Mouse (Mus musculus) liver, embryonic 12.5 days (tissue): ENCODE data around the gene Arhgap27. TPM values are rescaled to one million over a fixed set of nuclear protein-coding genes. Genes with fewer than 3 reads are reported as not detected.
A peak's percentile ranks its signal among the peaks of the same experiment; 100 is the strongest.

Experiments
- ATAC-seq: fragments of 200-750 bp; cut with Nextera tagmentation; 2 replicates; pipeline ENCODE4 v1.8.0; 2017; ENCODE audit warnings: moderate number of reproducible peaks, mild to moderate bottlenecking, moderate library complexity
- H3K27ac ChIP-seq: fragments of 300-500 bp; sonication (generic); 2 replicates; pipeline ENCODE4 v1.5.1; 2016; ENCODE audit warnings: mild to moderate bottlenecking
- H3K27me3 ChIP-seq: fragments of 300-500 bp; sonication (generic); replicated peaks from 2 replicates; pipeline ENCODE4 v1.6.1; 2016; ENCODE audit warnings: mild to moderate bottlenecking, moderate library complexity
- H3K36me3 ChIP-seq: fragments of 300-500 bp; sonication (generic); 2 replicates; pipeline ENCODE4 v1.6.1; 2016; ENCODE audit warnings: mild to moderate bottlenecking, moderate library complexity
- H3K4me1 ChIP-seq: fragments of 300-500 bp; sonication (generic); 2 replicates; pipeline ENCODE4 v1.6.1; 2016
- H3K4me2 ChIP-seq: fragments of 300-500 bp; sonication (generic); 2 replicates; pipeline ENCODE4 v1.6.1; 2016; ENCODE audit warnings: mild to moderate bottlenecking, moderate library complexity
- H3K4me3 ChIP-seq: fragments of 300-500 bp; sonication (generic); 2 replicates; pipeline ENCODE4 v1.5.1; 2016; ENCODE audit warnings: mild to moderate bottlenecking, moderate library complexity
- H3K9ac ChIP-seq: fragments of 300-500 bp; sonication (generic); 2 replicates; pipeline ENCODE4 v1.6.1; 2016; ENCODE audit warnings: mild to moderate bottlenecking, moderate library complexity
- H3K9me3 ChIP-seq: fragments of 300-500 bp; sonication (generic); replicated peaks from 2 replicates; pipeline ENCODE4 v1.6.1; 2016; ENCODE audit warnings: mild to moderate bottlenecking, moderate library complexity
- WGBS: fragments of 180-500 bp; shearing (Covaris S2); methylation state at CpG from one replicate; pipeline ENCODE4 v1.1.7; 2016; ENCODE audit not compliant: insufficient replicate concordance; 5-methylcytosine and 5-hydroxymethylcytosine counted together
- polyA plus RNA-seq: library from polyadenylated mRNA; unstranded; fragments of >200 nt; fragmentation: Nextera tagmentation; extraction: Ambion mirVana; gene quantifications from 2 replicates; pipeline ENCODE4 v1.2.1, GENCODE M21; 2016

The Arhgap27 gene
- polyA plus RNA-seq, 1 experiment from 2014 or later: 4.0 TPM

- peaks cover 48% of the 10 kb centered on the region for H3K4me1 ChIP-seq
- H3K36me3 ChIP-seq: peaks cover 15% of the 10 kb centered on the region
- H3K9me3 ChIP-seq: no peaks in the 10 kb centered on the region
- WGBS: 2% methylated on average over 13 of the region's 13 CpGs
- H3K27ac ChIP-seq: no peak overlapping the region
- peak overlapping the region; percentile 84 for H3K4me2 ChIP-seq
- H3K4me3 ChIP-seq: peak overlapping the region; percentile 59
- peaks cover 91% of the 10 kb centered on the region for H3K27me3 ChIP-seq
- ATAC-seq: no peak
- H3K9ac ChIP-seq: no peak overlapping the region
Measured at GRCm38 (mm10) chr11:103362054-103362432, 1.4 kb downstream of the Arhgap27 start.

- Histone ChIP-seq H3K4me3 (peak overlapping the region; percentile 59), H3K27ac (no peak overlapping the region), H3K4me2 (peak overlapping the region; percentile 84), H3K9me3 (no peaks in the 10 kb centered on the region), H3K4me1 (peaks cover 48% of the 10 kb centered on the region), H3K36me3 (peaks cover 10% of the 10 kb centered on the region), H3K27me3 (peaks cover 95% of the 10 kb centered on the region), H3K9ac (no peak overlapping the region)
- no peak for ATAC-seq
- 6% methylated on average over 25 of the region's 25 CpGs for WGBS
Measured at GRCm38 (mm10) chr11:103361396-103362053, 2.0 kb downstream of the Arhgap27 start.

GRCm38 (mm10) chr11:103360661-103361081, 2.8 kb downstream of the Arhgap27 start:
- Histone ChIP-seq H3K4me3 (peak overlapping the region; percentile 59), H3K4me1 (peaks cover 52% of the 10 kb centered on the region), H3K27me3 (peaks cover 95% of the 10 kb centered on the region), H3K4me2 (peak overlapping the region; percentile 84), H3K36me3 (0 out of 2 replicates have a peak, but pooled peaks cover 2% of the 10 kb centered on the region), H3K9ac (peak overlapping the region; percentile 60), H3K27ac (no peak overlapping the region), H3K9me3 (no peaks in the 10 kb centered on the region)
- 3% methylated on average over 46 of the region's 48 CpGs for WGBS
- no peak for ATAC-seq

GRCm38 (mm10) chr11:103359841-103360641, 3.5 kb downstream of the Arhgap27 start:
- Histone ChIP-seq H3K4me2 (peak overlapping the region; percentile 84), H3K36me3 (no peaks in the 10 kb centered on the region), H3K27ac (no peak overlapping the region), H3K9ac (peak overlapping the region; percentile 60), H3K27me3 (peaks cover 88% of the 10 kb centered on the region), H3K4me3 (peak overlapping the region; percentile 59), H3K9me3 (no peaks in the 10 kb centered on the region), H3K4me1 (peaks cover 52% of the 10 kb centered on the region)
- 3% methylated on average over 58 of the region's 60 CpGs for WGBS
- peak; percentile 60 for ATAC-seq

GRCm38 (mm10) chr11:103359122-103359521, 4.4 kb downstream of the Arhgap27 start:
- no peak overlapping the region for H3K4me3 ChIP-seq
- no peak for ATAC-seq
- H3K36me3 ChIP-seq: no peaks in the 10 kb centered on the region
- peaks cover 79% of the 10 kb centered on the region for H3K27me3 ChIP-seq
- no peaks in the 10 kb centered on the region for H3K9me3 ChIP-seq
- peaks cover 48% of the 10 kb centered on the region for H3K4me1 ChIP-seq
- no peak overlapping the region for H3K27ac ChIP-seq
- 1% methylated on average over 22 of the region's 22 CpGs for WGBS
- peak overlapping the region; percentile 84 for H3K4me2 ChIP-seq
- H3K9ac ChIP-seq: no peak overlapping the region

- no peaks in the 10 kb centered on the region for H3K36me3 ChIP-seq
- H3K4me3 ChIP-seq: no peak overlapping the region
- no peak overlapping the region for H3K27ac ChIP-seq
- WGBS: 74% methylated on average over 4 of the region's 4 CpGs
- ATAC-seq: no peak
- H3K27me3 ChIP-seq: peaks cover 71% of the 10 kb centered on the region
- H3K4me2 ChIP-seq: no peak overlapping the region
- peaks cover 46% of the 10 kb centered on the region for H3K4me1 ChIP-seq
- no peaks in the 10 kb centered on the region for H3K9me3 ChIP-seq
- H3K9ac ChIP-seq: no peak overlapping the region
Measured at GRCm38 (mm10) chr11:103358316-103358715, 5.2 kb downstream of the Arhgap27 start.

GRCm38 (mm10) chr11:103357710-103358109, 5.8 kb downstream of the Arhgap27 start:
- Histone ChIP-seq H3K4me2 (no peak overlapping the region), H3K4me3 (no peak overlapping the region), H3K9me3 (no peaks in the 10 kb centered on the region), H3K9ac (no peak overlapping the region), H3K27me3 (peaks cover 65% of the 10 kb centered on the region), H3K36me3 (0 out of 2 replicates have a peak, but pooled peaks cover 2% of the 10 kb centered on the region), H3K27ac (no peak overlapping the region), H3K4me1 (peaks cover 40% of the 10 kb centered on the region)
- ATAC-seq: no peak
- 83% methylated on average over 10 of the region's 10 CpGs for WGBS

- H3K36me3 ChIP-seq: 0 out of 2 replicates have a peak, but pooled peaks cover 4% of the 10 kb centered on the region
- no peak overlapping the region for H3K4me3 ChIP-seq
- H3K27ac ChIP-seq: no peak overlapping the region
- no peaks in the 10 kb centered on the region for H3K9me3 ChIP-seq
- H3K4me2 ChIP-seq: no peak overlapping the region
- H3K4me1 ChIP-seq: peaks cover 34% of the 10 kb centered on the region
- H3K9ac ChIP-seq: no peak overlapping the region
- H3K27me3 ChIP-seq: peaks cover 59% of the 10 kb centered on the region
- WGBS: 72% methylated on average over 16 of the region's 16 CpGs
- no peak for ATAC-seq
Measured at GRCm38 (mm10) chr11:103356938-103357670, 6.4 kb downstream of the Arhgap27 start.

GRCm38 (mm10) chr11:103356032-103356571, 7.4 kb downstream of the Arhgap27 start:
- no peak overlapping the region for H3K27ac ChIP-seq

GRCm38 (mm10) chr11:103355251-103355650, 8.2 kb downstream of the Arhgap27 start:
- Histone ChIP-seq H3K4me1 (peaks cover 15% of the 10 kb centered on the region), H3K27ac (no peak overlapping the region), H3K9me3 (no peaks in the 10 kb centered on the region), H3K4me3 (no peak overlapping the region), H3K27me3 (peaks cover 40% of the 10 kb centered on the region), H3K4me2 (no peak overlapping the region), H3K9ac (no peak overlapping the region), H3K36me3 (0 out of 2 replicates have a peak, but pooled peaks cover 4% of the 10 kb centered on the region)
- no peak for ATAC-seq
- WGBS: 50% methylated on average over 11 of the region's 11 CpGs

More at GRCm38 (mm10) chr11:103356032-103356571, 7.4 kb downstream of the Arhgap27 start:
- 44% methylated on average over 11 of the region's 11 CpGs for WGBS
- ATAC-seq: 0 out of 2 replicates have a peak, but pooled peaks have one; percentile 17
- peak overlapping the region; percentile 37 for H3K4me2 ChIP-seq
- 0 out of 2 replicates have a peak, but pooled peaks cover 4% of the 10 kb centered on the region for H3K36me3 ChIP-seq
- peaks cover 24% of the 10 kb centered on the region for H3K4me1 ChIP-seq
- no peaks in the 10 kb centered on the region for H3K9me3 ChIP-seq
- H3K9ac ChIP-seq: peak overlapping the region; percentile 13; the same call in 1 of the 2 replicates
- peaks cover 49% of the 10 kb centered on the region for H3K27me3 ChIP-seq
- peak overlapping the region; percentile 10; the same call in 1 of the 2 replicates for H3K4me3 ChIP-seq

GRCm38 (mm10) chr11:103354033-103354432, 9.5 kb downstream of the Arhgap27 start:
- 0 out of 2 replicates have a peak, but pooled peaks cover 4% of the 10 kb centered on the region for H3K36me3 ChIP-seq
- no peak overlapping the region for H3K27ac ChIP-seq
- H3K4me1 ChIP-seq: peaks cover 8% of the 10 kb centered on the region
- no peak overlapping the region for H3K4me2 ChIP-seq
- 74% methylated on average over 3 of the region's 3 CpGs for WGBS
- no peak overlapping the region for H3K9ac ChIP-seq
- H3K9me3 ChIP-seq: 0 out of 2 replicates have a peak, but pooled peaks cover 4% of the 10 kb centered on the region
- H3K4me3 ChIP-seq: no peak overlapping the region
- peaks cover 28% of the 10 kb centered on the region for H3K27me3 ChIP-seq
- ATAC-seq: no peak
